Mouse (Mus musculus) Patski (cell line): ENCODE data around the gene Jak1. TPM values are rescaled to one million over a fixed set of nuclear protein-coding genes. Genes with fewer than 3 reads are reported as not detected.

Experiments
- ATAC-seq: fragments of 100-300 bp; one replicate; pipeline ENCODE4 v1.8.0; 2021
- CTCF ChIA-PET: fragments of 350-600 bp; sonication (Branson Sonifier 250); formaldehyde crosslinking; loops from one replicate; lab custom pipeline; 2022; ENCODE audit warnings: inconsistent platforms; lab: Charles Lee
- POLR2A ChIA-PET: fragments of 350-600 bp; sonication (Branson Sonifier 250); formaldehyde crosslinking; loops from one replicate; lab custom pipeline; 2022; ENCODE audit warnings: antibody characterized with exemption, inconsistent platforms; lab: Charles Lee
- DNase-seq: peaks from one replicate; pipeline ENCODE4 v3.0.0-alpha.2; 2011; ENCODE audit warnings: low read depth, low spot score
- H3K27me3 ChIP-seq: fragments of 371-371 bp; one replicate; pipeline ENCODE4 v1.5.1; 2021
- CTCF ChIP-seq: fragments of 100-300 bp; IDR thresholded peaks from one replicate; pipeline ENCODE4 v1.5.1; 2021
- in situ Hi-C: fragments of 300-500 bp; cut with MboI; formaldehyde crosslinking; loops from 3 replicates; pipeline ENCODE4 v1.11.1; 2018; ENCODE audit warnings: low pct_unique_long_range_greater_than_20kb, mixed read lengths
- polyA plus RNA-seq: library from polyadenylated mRNA; unstranded; gene quantifications from one replicate; pipeline ENCODE4 v1.2.3, GENCODE M21; 2021

The Jak1 gene
- 115 TPM for polyA plus RNA-seq

DNA sequence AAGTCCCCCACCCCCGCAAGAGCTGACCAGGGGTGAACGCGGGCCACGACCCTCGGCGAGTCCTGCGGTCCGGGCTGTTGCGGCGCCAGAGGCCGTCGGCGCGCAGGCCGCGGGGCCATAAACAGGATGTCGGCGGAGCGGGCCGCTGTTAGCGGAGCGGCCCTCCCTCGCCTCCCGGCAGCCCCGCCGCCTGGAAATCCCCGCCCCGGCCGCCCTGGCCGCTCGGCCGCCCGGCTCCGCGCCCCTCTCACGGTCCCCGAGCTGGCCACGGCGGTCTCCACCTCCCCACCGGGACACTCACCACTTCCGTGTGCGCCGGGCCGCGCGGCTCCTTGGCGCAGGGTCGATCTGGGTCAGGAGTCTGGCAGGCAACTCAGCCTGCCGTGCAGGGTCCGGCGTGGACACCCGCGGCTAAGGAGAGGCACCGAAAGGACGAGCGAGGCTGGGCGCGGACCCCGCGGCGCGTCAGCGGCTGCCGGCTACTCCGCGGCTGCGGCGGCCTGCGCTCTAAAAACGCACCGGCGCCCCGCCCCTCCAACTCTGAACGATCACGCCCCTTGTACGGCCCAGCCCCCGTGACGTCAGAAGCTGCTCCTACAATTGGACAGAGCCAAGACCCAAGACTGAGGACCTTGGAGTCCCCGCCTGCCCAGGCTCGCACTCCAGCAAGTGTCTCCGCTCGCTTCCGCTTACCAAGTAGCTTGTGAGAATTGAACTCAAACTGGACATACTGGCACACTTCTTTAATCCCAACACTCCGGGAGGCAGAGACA lies at the start of gene Jak1:
TSS of gene Jak1 (minus strand) at position 542 of the 773 bp plus-strand sequence.
- H3K27me3 ChIP-seq, result no peaks in the 10 kb centered on the region
- POLR2A ChIA-PET, result interaction anchor here (0.8 to 1.2 kb wide), 4 partner anchors 9 to 94 kb away, joined by 3 to 4 read pairs (median 3); no protein-coding TSS in a partner anchor
- ATAC-seq, result peak; percentile 94
- peak; percentile 62 for DNase-seq
- no peak for TF ChIP-seq CTCF
- CTCF ChIA-PET, result no interaction called here
- in situ Hi-C loops, result no loop called here

DNA sequence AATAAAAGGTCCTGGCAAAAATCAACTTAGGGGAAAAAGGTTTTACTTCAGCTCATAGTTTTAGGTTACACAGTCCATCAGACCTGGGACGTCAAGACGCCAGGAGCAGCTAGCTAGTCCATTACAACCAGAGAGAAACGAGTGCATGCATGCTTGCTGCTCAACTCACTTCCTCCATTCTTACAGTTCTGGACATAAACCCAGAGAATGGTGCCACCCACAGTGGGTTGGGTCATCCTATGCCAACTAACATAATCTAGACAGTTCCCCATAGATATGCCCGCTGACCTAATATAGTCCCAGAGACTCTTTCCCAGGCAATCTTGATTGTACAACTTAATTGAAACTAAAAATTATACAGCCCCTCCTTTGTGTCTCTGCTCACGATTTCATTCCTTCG lies 47.0 kb upstream of the Jak1 start:
- no peak for TF ChIP-seq CTCF
- in situ Hi-C loops, result loop anchor here (25.0 kb wide), 1 partner anchor 725 kb away; no protein-coding TSS in a partner anchor
- ATAC-seq (no peak), DNase-seq (no peak)
- no peaks in the 10 kb centered on the region for H3K27me3 ChIP-seq
- ChIA-PET POLR2A (no interaction called here), CTCF (no interaction called here)

DNA sequence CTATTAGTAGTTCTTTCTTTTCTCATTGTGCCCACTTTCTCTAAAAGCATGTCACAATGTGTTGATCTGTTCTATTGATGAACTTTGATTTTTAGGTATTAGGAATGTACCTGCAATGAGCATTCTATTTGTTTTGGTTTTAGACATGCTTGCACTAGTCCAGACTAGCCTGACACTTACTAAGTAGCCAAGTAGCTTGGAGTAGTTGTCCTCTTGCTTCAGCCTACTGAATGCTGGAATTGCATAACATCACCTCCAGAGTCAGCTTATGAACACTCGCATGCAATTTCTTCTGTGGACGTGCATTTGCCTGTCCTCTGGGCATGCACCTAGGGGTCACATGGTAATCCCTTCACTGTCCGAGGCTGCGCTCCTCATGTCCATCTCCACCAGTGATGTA lies 43.1 kb upstream of the Jak1 start:
- in situ Hi-C loops, result loop anchor here (25.0 kb wide), 1 partner anchor 721 kb away; no protein-coding TSS in a partner anchor
- no peaks in the 10 kb centered on the region for H3K27me3 ChIP-seq
- no peak for ATAC-seq
- ChIA-PET CTCF (no interaction called here), POLR2A (no interaction called here)
- no peak for TF ChIP-seq CTCF
- DNase-seq, result no peak

DNA sequence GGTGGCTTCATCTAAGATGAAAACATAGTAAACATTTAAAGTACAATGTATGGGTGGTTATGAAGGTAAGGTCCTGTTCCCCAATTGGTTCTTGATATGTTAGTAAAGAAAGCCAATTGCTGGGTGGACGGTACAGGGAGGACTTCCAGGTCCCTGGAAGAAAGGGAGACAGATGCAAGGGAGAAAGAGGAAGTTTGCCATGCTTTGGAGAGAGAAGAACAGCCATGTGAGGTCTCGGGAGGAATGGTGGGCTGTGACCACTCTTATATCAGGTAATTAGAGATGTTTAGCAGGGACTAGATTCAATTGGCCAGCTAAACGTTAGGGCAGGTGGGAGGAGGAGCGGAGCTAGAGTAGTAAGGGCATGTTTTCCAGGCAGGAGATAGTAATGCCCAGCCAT lies 42.2 kb upstream of the Jak1 start:
- in situ Hi-C loops, result loop anchor here (25.0 kb wide), 1 partner anchor 720 kb away; no protein-coding TSS in a partner anchor
- CTCF ChIA-PET, result no interaction called here
- TF ChIP-seq CTCF, result no peak
- ATAC-seq, result no peak
- no peaks in the 10 kb centered on the region for H3K27me3 ChIP-seq
- DNase-seq, result no peak
- POLR2A ChIA-PET, result no interaction called here

DNA sequence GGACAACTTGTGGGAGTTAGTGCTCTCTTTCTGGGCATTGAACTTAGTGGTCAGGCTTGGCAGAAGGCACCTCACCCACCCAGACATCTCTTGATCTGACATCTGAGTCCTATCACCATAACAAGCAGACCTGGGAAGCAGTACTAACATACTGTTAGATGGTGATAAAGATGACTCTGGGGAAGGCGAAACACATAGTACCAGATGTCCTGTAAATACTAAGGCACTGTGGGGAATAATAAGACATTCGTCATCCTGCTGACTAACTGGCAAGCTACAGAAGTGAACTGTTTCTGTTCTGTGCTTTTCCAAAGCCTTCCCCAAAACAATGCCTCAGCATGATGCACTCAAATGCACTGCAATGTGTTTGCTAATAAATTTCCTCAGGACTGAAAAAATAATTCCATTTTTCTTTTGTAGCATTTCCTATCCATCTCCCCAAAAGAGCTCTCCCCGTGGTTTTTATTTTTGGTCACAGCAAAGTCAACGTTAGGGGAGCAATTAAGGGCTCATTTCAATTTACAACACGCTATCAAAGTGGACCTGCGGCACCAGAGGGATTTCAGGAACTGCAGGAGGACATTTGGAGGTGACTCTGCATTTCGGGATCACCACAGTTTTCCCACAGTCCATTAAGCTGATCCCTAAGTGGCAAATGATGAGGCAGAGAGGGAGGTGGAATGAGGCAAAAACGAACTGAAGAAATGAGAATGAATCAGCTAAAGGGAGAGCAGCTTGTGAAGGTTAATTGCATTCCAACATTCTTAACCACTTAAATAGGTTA lies 41.2 kb upstream of the Jak1 start:
- peak; percentile 26 for ATAC-seq
- CTCF ChIA-PET, result interaction anchor here (0.9 kb wide), 1 partner anchor 8 kb away, joined by 3 read pairs; no protein-coding TSS in a partner anchor
- POLR2A ChIA-PET, result interaction anchor here (1.2 kb wide), 1 partner anchor 42 kb away, joined by 3 read pairs; no protein-coding TSS in a partner anchor

DNA sequence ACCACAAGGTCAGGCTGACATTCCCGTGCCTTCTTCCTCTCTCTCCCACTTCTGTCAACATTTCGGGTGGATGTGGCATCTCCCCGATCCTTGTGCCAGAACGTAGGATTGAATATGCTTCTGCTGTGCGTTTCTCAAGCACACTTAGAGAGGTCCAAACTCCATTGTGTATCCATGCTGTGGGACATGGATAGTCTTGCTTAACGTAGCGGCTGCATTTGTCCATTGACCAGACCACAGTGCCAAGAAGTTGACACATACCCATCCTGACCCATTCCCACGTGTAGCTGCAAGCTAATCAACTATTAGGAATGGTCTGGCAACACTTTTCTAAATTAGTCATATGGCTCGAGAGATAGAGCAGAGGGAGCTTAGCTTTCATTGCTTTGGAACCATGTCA lies 40.0 kb upstream of the Jak1 start:
- POLR2A ChIA-PET, result no interaction called here
- ATAC-seq, result no peak
- CTCF ChIA-PET, result no interaction called here
- no peak for TF ChIP-seq CTCF
- in situ Hi-C loops, result loop anchor here (25.0 kb wide), 1 partner anchor 718 kb away; no protein-coding TSS in a partner anchor
- no peak for DNase-seq
- H3K27me3 ChIP-seq, result no peaks in the 10 kb centered on the region

More for the DNA sequence above, 41.2 kb upstream of the Jak1 start:
- TF ChIP-seq CTCF, result no peak
- no peaks in the 10 kb centered on the region for H3K27me3 ChIP-seq
- DNase-seq, result no peak
- in situ Hi-C loops, result loop anchor here (25.0 kb wide), 1 partner anchor 719 kb away; no protein-coding TSS in a partner anchor

DNA sequence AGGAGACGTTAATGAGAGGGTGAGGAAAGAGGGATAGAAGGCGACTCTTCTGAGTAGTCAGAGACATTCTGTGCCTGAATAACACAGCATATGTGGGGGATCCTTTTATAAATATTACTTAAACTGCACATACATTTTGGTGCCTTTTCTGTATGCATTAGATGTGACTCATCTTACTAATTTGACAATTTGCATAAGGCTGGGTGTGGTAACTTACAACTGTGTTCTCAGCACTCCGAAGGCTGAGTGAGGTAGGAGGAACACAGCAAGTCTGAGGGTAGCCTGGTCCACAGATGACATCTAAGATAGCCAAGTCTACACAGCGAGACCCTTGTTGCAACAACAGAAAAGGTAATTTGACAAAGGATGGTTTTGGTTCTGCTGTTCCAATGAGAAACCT lies 39.0 kb upstream of the Jak1 start:
- POLR2A ChIA-PET, result no interaction called here
- DNase-seq (no peak), ATAC-seq (no peak)
- no peaks in the 10 kb centered on the region for H3K27me3 ChIP-seq
- in situ Hi-C loops, result loop anchor here (25.0 kb wide), 1 partner anchor 717 kb away; no protein-coding TSS in a partner anchor
- TF ChIP-seq CTCF, result no peak
- CTCF ChIA-PET, result no interaction called here

DNA sequence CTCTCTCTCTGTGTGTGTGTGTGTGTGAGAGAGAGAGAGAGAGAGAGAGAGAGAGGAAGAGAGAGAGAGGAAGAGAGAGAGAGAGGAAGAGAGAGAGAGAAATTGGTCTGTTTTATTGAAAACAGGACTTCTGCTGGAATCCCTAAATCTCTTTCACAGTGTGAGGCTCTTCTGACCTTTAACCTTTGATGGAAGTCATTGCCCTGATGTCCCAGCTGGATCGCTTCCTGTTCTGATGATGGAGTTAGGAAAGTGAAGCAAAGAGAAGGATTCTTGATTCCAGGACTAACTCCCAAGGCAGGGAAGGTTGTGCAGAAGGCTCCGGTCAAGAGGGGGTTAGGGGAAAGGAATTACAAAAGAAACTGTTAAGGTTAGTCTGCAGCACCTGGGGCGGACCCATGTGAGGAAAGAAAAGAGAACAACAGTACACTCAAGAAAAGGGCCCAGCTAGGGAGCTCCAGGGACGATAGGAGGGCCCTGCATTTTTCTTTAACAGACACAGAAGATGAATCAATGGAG lies 35.4 kb upstream of the Jak1 start:
- ChIA-PET POLR2A (no interaction called here), CTCF (no interaction called here)
- no peak for TF ChIP-seq CTCF
- DNase-seq (no peak), ATAC-seq (no peak)
- no peaks in the 10 kb centered on the region for H3K27me3 ChIP-seq
- in situ Hi-C loops, result loop anchor here (25.0 kb wide), 1 partner anchor 713 kb away; no protein-coding TSS in a partner anchor

DNA sequence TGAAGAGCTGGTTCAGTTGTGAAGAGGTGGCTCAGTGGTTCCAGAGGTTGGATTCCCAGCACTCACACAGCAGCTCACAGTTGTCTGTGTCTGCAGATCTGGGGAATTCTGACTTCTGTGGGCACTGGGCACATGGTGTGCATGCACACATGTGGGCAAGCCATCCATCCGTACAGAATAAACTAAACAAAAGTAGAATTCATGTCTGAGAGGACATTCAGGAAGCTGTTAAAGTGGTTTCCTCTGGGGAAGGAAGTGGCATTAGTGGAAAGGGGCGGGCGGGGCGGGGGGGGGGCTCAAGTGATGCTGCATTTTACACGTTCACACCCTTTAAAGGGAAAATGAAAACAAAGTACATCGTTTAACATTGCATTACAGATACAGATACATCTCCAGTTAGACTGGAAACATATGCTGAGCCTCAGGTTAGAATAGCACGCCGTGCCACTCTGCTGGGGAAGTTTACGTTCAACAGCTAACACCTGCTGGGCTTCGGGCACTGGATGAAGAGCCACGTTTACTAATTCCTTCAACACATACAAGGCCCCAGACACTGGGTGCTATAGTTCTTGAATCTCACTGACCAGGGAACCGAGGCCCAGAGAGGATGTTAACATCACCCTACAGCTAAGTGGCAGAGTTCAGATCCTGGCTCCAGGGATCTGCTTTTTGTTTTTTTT lies 33.4 kb upstream of the Jak1 start:
- H3K27me3 ChIP-seq, result no peaks in the 10 kb centered on the region
- ChIA-PET POLR2A (no interaction called here), CTCF (interaction anchor here (1.0 kb wide), 1 partner anchor 8 kb away, joined by 3 read pairs; no protein-coding TSS in a partner anchor)
- in situ Hi-C loops, result no loop called here
- DNase-seq (no peak), ATAC-seq (no peak)
- no peak for TF ChIP-seq CTCF

DNA sequence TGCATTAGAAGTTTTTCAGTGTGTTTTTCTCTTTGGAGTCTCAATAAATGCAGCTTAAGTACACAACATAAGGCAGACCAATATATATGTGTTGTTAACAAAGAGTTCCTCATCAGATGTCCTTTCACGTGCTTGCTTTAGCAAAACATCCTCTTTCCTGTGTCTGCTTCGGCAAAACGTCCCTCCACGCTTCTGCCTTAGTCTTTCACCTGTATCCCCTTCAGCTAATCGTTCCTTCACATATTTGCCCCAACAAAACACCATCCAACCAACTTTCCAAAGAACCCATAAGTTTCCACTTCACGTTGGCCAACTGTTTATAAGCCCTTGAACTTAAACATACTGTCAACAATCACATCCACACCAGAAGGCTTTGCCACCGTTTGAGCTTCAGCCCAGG lies 31.8 kb upstream of the Jak1 start:
- ATAC-seq, result no peak
- POLR2A ChIA-PET, result no interaction called here
- in situ Hi-C loops, result no loop called here

More for the DNA sequence above, 31.8 kb upstream of the Jak1 start:
- DNase-seq, result no peak
- H3K27me3 ChIP-seq, result no peaks in the 10 kb centered on the region
- TF ChIP-seq CTCF, result no peak
- CTCF ChIA-PET, result no interaction called here
